Mouse (Mus musculus): ENCODE results near the gene Ammecr1. TPM values are rescaled to one million over a fixed set of nuclear protein-coding genes. Genes with fewer than 3 reads are reported as not detected.

Ammecr1 gene
- 3.8 and 4.1 TPM in 2 replicates for polyA plus RNA-seq (2015; fragmentation: Nextera tagmentation; extraction: Ambion mirVana)

GRCm38 (mm10) chrX:142966008-142966966, at the start of gene Ammecr1:
Ammecr1 (minus strand) TSS chrX:142966728.
- WGBS = 17% methylated on average over 85 of the region's 112 CpGs
- Histone ChIP-seq H3K4me3 (peak within 1 kb of the TSS; percentile 67), H3K4me2 (peak within 1 kb of the TSS; percentile 62), H3K9me3 (no peaks in the 10 kb centered on the region), H3K9ac (peak within 1 kb of the TSS; percentile 67), H3K27ac (replicated peaks) (peak within 1 kb of the TSS; percentile 92), H3K4me1 (replicated peaks) (no peaks in the 10 kb centered on the region; the same call in 1 of the 2 replicates), H3K36me3 (no peaks in the 10 kb centered on the region), H3K27me3 (peaks cover 6% of the 10 kb centered on the region; the same call in 1 of the 2 replicates)
- peak; percentile 96 for ATAC-seq (ENCODE audit: low FRiP score, low read depth)

DNA sequence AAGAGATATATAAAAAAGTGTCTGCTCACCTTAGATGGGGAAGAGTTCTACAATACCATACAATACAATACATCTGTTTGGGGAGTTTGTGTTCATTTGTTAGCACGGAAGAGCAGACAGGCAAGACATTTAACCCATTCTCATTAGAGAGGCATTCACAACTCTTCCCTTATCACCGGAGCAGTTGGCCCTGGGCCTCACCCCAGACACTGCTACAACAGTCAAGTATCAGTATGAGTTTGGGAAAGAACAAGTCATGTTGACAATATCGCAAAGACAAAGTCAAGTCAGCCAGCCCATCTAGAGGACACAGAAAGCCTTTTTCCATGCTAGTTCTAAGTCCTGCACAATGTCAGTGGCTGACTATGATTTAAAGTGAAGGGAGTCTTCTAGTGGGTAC, 47.6 kb upstream of the Ammecr1 start:
- WGBS = 93% methylated on average over 3 of the region's 3 CpGs
- no peak overlapping the region for H3K4me2 ChIP-seq
- no peaks in the 10 kb centered on the region for H3K9me3 ChIP-seq
- no peak for ATAC-seq (ENCODE audit: low FRiP score, low read depth)
- no peaks in the 10 kb centered on the region for H3K4me1 ChIP-seq (replicated peaks)
- no peak overlapping the region for H3K27ac ChIP-seq (replicated peaks)
- H3K36me3 ChIP-seq = no peaks in the 10 kb centered on the region
- no peak overlapping the region for H3K4me3 ChIP-seq
- no peak overlapping the region for H3K9ac ChIP-seq
- no peaks in the 10 kb centered on the region for H3K27me3 ChIP-seq

DNA sequence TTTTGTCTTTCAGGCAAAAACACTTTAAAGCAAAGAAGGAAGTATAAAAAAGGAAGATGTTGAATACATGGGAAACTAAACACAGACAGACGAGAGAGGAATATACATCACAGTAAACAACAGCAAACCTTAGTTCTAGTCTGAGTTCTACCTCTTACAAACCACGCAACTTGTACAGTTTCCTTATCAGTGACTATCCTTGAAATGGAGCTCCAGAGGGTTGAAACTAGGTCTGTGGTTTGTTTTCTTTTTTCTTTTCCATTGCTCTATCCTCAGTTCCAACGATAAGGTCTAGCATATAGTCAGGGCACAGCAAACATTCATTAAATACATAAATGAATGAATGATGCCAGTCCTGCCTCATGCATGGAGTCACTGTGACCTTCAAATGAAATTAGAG, 45.8 kb upstream of the Ammecr1 start:
- Histone ChIP-seq H3K27me3 (no peaks in the 10 kb centered on the region; the same call in 1 of the 2 replicates), H3K27ac (replicated peaks) (no peak overlapping the region), H3K4me2 (no peak overlapping the region), H3K4me3 (no peak overlapping the region), H3K9me3 (no peaks in the 10 kb centered on the region), H3K9ac (no peak overlapping the region), H3K36me3 (no peaks in the 10 kb centered on the region), H3K4me1 (replicated peaks) (no peaks in the 10 kb centered on the region)
- no peak for ATAC-seq (ENCODE audit: low FRiP score, low read depth)
- 86% methylated on average over 3 of the region's 3 CpGs for WGBS

- Histone ChIP-seq H3K4me2 (no peak overlapping the region), H3K9me3 (no peaks in the 10 kb centered on the region), H3K4me1 (replicated peaks) (no peaks in the 10 kb centered on the region), H3K27ac (replicated peaks) (no peak overlapping the region), H3K27me3 (no peaks in the 10 kb centered on the region; the same call in 1 of the 2 replicates), H3K36me3 (no peaks in the 10 kb centered on the region), H3K9ac (no peak overlapping the region), H3K4me3 (no peak overlapping the region)
- 79% methylated on average over 4 of the region's 4 CpGs for WGBS
- ATAC-seq (ENCODE audit: low FRiP score, low read depth) = no peak
Measured at GRCm38 (mm10) chrX:143011865-143012264, 45.3 kb upstream of the Ammecr1 start.

DNA sequence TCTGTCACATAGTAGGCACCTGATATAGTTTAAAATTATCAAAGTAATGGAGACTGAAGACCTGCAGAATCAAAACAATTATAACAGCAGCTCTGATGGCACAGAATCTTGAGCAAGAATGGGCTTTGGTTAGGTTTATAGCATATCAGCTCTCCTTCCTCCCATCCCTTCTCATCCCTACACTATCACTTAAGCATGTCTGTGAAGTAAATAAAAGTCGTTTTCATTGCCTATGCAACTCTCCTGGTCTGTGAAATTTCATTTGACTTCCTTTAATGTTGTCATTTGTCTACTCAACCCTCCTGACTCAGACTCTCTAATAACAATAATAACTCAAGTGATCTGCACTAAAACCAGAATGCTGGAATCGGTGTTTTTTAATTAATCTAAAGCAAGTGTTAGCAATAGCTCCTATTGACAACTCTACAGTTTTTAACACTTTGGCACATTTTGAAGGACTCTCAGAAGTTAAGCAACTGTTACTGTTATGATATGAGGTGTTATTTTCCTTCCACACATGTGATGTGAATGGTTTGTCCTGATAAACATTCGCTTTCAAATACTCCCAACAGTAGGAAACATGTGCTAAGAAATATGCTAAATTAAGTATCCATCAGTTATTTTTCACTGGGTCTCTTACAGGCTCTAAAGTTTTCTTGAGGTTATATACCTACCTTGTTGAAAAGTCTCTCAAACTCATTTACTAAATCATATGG, 37.8 kb upstream of the Ammecr1 start:
- Histone ChIP-seq H3K36me3 (no peaks in the 10 kb centered on the region), H3K9me3 (no peaks in the 10 kb centered on the region), H3K4me2 (no peak overlapping the region), H3K27ac (replicated peaks) (no peak overlapping the region), H3K27me3 (no peaks in the 10 kb centered on the region; the same call in 1 of the 2 replicates), H3K4me1 (replicated peaks) (no peaks in the 10 kb centered on the region), H3K9ac (no peak overlapping the region), H3K4me3 (no peak overlapping the region)
- WGBS = 82% methylated on average over 3 of the region's 3 CpGs
- no peak for ATAC-seq (ENCODE audit: low FRiP score, low read depth)

GRCm38 (mm10) chrX:142997214-142997613, 30.7 kb upstream of the Ammecr1 start:
- Histone ChIP-seq H3K27ac (replicated peaks) (no peak overlapping the region), H3K4me1 (replicated peaks) (no peaks in the 10 kb centered on the region), H3K36me3 (no peaks in the 10 kb centered on the region), H3K27me3 (no peaks in the 10 kb centered on the region), H3K9me3 (no peaks in the 10 kb centered on the region), H3K9ac (no peak overlapping the region), H3K4me3 (no peak overlapping the region), H3K4me2 (no peak overlapping the region)
- 76% methylated on average over 1 of the region's 1 CpGs for WGBS
- ATAC-seq (ENCODE audit: low FRiP score, low read depth) = no peak

- Histone ChIP-seq H3K9me3 (no peaks in the 10 kb centered on the region), H3K4me1 (replicated peaks) (no peaks in the 10 kb centered on the region), H3K9ac (no peak overlapping the region), H3K4me3 (no peak overlapping the region), H3K4me2 (no peak overlapping the region), H3K27me3 (no peaks in the 10 kb centered on the region), H3K36me3 (no peaks in the 10 kb centered on the region), H3K27ac (replicated peaks) (no peak overlapping the region)
- no peak for ATAC-seq (ENCODE audit: low FRiP score, low read depth)
- WGBS = 63% methylated on average over 2 of the region's 2 CpGs
Measured at GRCm38 (mm10) chrX:142994514-142994913, 28.0 kb upstream of the Ammecr1 start.

DNA sequence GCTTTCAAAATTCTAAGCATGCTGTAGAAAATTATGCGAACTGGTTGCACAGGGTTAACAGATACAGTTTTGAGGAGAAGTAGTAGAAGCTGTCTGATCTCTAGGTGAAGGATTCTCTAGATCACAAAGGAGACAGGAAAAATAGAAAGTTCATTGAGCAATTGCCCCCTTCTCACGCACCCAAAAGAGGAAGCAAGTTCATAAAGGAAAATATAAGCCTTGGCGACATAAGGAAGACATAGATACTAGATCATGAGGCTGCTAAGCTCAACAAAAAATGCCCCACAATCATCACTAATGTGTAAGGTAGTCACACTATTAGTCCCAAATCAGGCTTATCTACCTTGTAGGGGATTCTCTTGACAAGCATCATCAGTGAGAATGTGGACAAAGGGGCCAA, 17.6 kb upstream of the Ammecr1 start:
- Histone ChIP-seq H3K4me3 (no peak overlapping the region), H3K9ac (no peak overlapping the region), H3K27ac (replicated peaks) (no peak overlapping the region), H3K27me3 (0 out of 2 replicates have a peak, but pooled peaks cover 4% of the 10 kb centered on the region), H3K4me2 (no peak overlapping the region), H3K9me3 (no peaks in the 10 kb centered on the region), H3K4me1 (replicated peaks) (no peaks in the 10 kb centered on the region), H3K36me3 (no peaks in the 10 kb centered on the region)
- ATAC-seq (ENCODE audit: low FRiP score, low read depth) = no peak
- 93% methylated on average over 3 of the region's 3 CpGs for WGBS

DNA sequence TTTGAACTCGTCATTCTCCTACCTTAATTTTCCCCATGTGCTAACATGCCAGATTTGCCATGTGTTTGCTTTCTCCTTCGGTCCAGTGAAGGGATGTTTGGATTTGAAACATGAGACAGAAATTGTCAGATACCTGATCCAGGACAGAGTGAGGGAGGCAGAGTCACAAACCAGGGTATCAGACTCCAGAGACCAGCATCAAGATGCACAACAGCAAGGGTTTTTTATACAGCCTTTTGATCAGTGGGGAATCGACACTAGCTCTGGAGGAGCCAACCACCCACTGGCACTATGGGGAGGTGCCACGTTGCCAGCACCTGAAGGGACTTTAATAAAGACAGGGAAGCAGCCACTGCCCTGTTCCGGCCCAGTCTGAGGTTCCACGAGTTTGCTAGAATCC, 17.1 kb upstream of the Ammecr1 start:
- no peak for ATAC-seq (ENCODE audit: low FRiP score, low read depth)
- Histone ChIP-seq H3K4me1 (replicated peaks) (no peaks in the 10 kb centered on the region), H3K27me3 (0 out of 2 replicates have a peak, but pooled peaks cover 4% of the 10 kb centered on the region), H3K9ac (no peak overlapping the region), H3K9me3 (no peaks in the 10 kb centered on the region), H3K36me3 (no peaks in the 10 kb centered on the region), H3K4me3 (no peak overlapping the region), H3K27ac (replicated peaks) (no peak overlapping the region), H3K4me2 (no peak overlapping the region)
- WGBS = 74% methylated on average over 6 of the region's 6 CpGs

DNA sequence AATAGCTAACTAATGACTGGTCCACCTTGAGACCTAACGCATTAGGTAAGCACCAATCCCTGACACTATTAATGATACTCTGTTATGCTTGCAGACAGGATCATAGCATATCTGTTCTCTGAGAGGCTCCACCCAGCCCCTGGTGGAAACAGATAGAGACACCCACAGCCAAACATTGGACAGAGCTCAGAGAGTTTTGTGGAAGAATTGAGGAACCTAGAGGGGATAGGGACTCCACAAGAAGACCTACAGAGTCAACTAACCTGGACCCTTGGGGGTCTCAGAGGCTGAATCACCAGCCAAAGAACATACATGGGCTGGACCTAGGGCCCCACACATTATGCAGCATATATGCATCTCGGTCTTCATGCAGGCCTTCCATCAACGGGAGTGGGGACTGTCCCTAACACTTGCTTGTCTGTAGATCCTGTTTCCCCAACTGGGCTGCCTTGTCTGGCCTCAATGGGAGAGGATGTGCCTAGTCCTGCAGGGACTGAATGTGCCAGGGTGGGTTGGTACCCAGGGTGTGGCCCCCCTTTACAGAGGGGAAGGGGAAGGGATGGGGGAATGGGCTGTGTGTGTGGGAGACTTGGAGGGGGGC, 15.1 kb upstream of the Ammecr1 start:
- no peak overlapping the region for H3K27ac ChIP-seq (replicated peaks)
- no peaks in the 10 kb centered on the region for H3K36me3 ChIP-seq
- H3K9ac ChIP-seq = no peak overlapping the region
- H3K4me2 ChIP-seq = no peak overlapping the region
- H3K27me3 ChIP-seq = no peaks in the 10 kb centered on the region
- 98% methylated on average over 3 of the region's 3 CpGs for WGBS
- ATAC-seq (ENCODE audit: low FRiP score, low read depth) = no peak
- no peak overlapping the region for H3K4me3 ChIP-seq
- no peaks in the 10 kb centered on the region for H3K4me1 ChIP-seq (replicated peaks)
- no peaks in the 10 kb centered on the region for H3K9me3 ChIP-seq

DNA sequence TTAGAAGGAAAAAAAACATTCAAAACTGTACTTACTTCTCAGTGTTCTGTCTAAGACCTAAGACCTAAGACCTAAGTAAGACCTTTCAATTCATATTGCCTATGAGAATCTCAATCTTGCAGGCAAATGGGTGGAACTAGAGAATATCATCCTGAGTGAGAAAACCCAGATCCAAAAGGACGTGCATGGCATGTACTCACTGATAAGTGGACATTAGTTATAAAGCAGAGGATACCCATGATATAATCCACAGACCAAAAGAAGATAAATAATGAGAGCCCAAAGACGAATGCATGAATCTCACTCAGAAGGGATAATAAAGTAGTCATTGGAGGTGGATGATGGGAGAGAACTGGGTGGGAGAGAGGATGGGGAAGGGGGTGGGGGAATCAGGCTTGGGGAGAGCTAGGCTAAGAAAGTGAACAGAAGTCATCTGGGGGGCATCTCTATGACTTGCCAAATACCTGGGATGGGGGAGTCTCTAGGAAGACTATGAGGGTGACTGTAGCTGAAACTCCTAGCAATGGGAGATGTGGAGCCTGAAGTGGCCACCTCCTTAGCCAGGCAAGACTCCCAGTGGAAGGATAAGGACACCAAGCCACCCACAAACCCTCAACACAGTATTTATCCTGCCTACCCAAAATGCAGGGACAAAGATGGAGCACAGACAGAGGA, 14.5 kb upstream of the Ammecr1 start:
- 76% methylated on average over 2 of the region's 2 CpGs for WGBS
- Histone ChIP-seq H3K9ac (no peak overlapping the region), H3K36me3 (no peaks in the 10 kb centered on the region), H3K4me1 (replicated peaks) (no peaks in the 10 kb centered on the region), H3K4me3 (no peak overlapping the region), H3K27me3 (no peaks in the 10 kb centered on the region), H3K27ac (replicated peaks) (no peak overlapping the region), H3K4me2 (no peak overlapping the region), H3K9me3 (no peaks in the 10 kb centered on the region)
- ATAC-seq (ENCODE audit: low FRiP score, low read depth) = no peak

Measured in hindbrain, embryonic 15.5 days (tissue).